Mouse (Mus musculus) left cerebral cortex, adult 18-20 months (tissue): ENCODE results near the gene Reg4. TPM values are rescaled to one million over a fixed set of nuclear protein-coding genes. Genes with fewer than 3 reads are reported as not detected.
A peak's percentile ranks its signal among the peaks of the same experiment; 100 is the strongest.

ENCODE experiments used
- DNase-seq, 2 experiments: peaks; one replicate each; pipeline ENCODE4 v3.0.0; 2021 to 2022; ENCODE audit warnings: low spot score in 2 of 2, mixed read lengths in 1 of 2
- long read RNA-seq, 2 experiments: library from polyadenylated mRNA; stranded (forward); transcript quantifications; one replicate each; pipeline ENCODE4 v2.0.0; 2021
- total RNA-seq, 2 experiments: library from RNA; stranded (reverse); gene quantifications; 2 replicates each; pipeline ENCODE4 v1.2.3; 2021

Gene Reg4
- total RNA-seq: not detected
- long read RNA-seq, experiment 1: 0 reads
- long read RNA-seq, experiment 2: 0 reads

DNA sequence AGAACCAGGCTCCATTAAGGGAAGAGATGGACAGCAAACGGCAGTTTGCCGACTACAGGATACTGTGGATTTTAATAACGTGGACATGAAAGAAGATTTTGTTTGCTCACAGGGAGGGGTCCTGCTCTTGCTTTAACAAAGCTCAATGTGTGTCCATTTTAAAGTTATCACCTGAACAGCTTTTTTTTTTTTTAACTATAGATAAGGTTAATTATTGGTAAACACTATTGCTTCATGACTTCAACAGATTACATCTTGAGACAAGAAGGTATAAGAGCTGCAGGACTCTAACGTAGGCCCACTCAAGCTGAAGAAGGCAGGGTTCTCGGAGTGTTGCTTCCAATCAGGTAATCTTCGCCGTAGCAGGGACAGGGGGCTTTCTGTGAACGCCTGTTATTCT, at the start of gene Reg4:
Reg4 (plus strand) TSS at position 301 of the 400 bp plus-strand sequence.
- no peak for DNase-seq

DNA sequence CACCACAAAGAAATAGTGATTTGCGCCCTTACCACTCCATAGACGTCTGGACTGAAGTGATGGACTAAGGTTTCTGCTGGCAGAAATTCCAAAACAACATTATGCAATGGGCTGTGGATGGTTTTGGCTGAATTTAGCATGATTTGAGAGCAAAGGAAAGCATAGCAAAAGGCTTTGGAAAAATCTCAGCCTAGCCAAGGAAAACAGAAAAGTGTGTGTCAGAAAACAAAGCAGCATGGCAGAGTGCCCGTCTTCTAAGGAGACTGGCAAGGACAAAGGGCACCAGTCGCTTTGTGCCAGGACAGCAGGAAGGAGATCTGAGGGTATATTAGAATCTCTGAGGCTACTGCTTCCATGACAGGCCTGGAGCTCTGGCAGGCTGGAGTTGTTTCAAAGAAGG, 43.6 kb upstream of the Reg4 start:
- DNase-seq: peak; percentile 25 to 33

GRCm38 (mm10) chr3:98180805-98181204, 41.2 kb upstream of the Reg4 start:
- DNase-seq: peak; percentile 41 to 48

GRCm38 (mm10) chr3:98185163-98185714, 36.7 kb upstream of the Reg4 start:
- no peak for DNase-seq

DNA sequence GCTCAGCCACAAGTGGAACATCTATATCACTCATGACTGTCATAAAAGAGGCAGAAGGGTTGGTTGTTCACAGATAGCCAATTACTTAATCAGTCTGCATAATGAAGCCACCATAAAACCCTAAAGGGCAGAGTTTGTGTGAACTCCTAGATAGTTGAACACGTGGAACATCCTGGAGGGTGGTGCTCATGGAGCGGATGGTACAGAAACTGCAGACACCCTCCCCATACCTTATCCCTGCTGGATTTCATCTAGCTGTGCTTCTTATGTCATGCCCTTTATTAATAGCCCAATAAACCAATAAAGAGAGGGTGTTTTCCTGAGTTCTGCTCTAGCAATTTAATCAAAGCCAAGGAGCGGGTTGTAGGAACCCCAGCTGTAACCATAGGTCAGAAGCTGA, 34.2 kb upstream of the Reg4 start:
- DNase-seq: no peak

DNA sequence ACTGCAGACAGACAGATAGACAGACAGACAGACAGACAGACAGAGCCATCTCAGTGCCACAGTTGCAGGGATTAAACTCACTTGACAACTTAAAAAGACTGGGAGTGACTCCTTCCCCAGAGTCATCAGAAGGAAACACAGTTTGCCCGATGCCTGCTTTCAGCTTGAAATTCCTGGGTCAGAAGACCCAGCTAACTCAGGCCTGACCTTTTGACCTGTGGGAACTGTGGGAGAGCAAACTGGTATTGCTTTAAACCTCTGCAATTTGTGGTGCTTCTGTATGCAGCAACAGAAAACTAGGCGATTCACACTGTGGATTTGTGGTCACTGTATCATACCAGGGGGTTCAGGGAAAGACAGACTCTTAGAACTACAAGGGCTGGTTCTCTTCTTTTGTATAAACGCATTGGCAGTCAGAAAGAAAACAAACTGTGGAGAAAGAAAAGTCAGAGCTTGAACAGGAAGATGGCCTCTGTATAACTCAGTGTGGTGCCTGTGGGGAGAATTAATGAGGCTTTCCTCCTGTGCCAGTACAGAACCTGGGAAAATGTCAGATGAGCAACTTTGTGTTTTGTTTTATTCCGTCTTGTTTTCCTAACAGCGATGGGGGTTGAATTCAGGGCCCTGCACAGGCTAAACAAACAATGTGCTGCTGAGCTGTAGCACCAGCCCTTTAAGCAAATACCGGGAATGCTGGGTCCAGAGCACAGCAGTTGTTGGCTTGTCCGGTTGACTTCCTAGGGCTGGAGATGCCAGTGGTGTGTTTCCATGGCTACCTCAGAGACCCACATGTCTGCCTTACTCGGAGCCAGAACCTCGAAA, 24.0 kb upstream of the Reg4 start:
- no peak for DNase-seq

DNA sequence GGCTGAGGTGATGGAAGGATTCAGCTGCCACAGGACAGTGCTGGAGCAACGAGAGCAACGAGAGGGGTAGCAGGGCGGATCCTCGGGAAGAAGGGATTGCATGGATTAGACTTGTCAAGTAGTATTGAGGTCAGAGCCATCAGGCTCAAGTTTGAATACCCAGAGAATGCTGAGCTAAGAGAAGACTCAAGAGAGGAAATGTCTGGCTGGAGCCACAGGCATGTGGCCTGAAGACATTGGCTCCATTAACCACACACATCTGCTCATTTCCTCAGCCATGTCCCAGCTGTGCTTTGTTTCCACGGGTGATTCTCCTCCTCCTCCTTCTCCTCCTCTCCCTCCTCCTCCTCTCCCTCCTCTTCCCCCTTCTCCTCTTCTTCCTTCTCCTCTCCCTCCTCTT, 22.2 kb upstream of the Reg4 start:
- no peak for DNase-seq

- DNase-seq: no peak
Measured at GRCm38 (mm10) chr3:98203282-98203681, 18.7 kb upstream of the Reg4 start.

- no peak for DNase-seq
Measured at GRCm38 (mm10) chr3:98206977-98207376, 15.0 kb upstream of the Reg4 start.

- no peak for DNase-seq
Measured at GRCm38 (mm10) chr3:98209161-98209560, 12.8 kb upstream of the Reg4 start.

GRCm38 (mm10) chr3:98210860-98211259, 11.1 kb upstream of the Reg4 start:
- no peak for DNase-seq

GRCm38 (mm10) chr3:98211301-98212081, 10.5 kb upstream of the Reg4 start:
- DNase-seq: peak; percentile 62 to 71

DNA sequence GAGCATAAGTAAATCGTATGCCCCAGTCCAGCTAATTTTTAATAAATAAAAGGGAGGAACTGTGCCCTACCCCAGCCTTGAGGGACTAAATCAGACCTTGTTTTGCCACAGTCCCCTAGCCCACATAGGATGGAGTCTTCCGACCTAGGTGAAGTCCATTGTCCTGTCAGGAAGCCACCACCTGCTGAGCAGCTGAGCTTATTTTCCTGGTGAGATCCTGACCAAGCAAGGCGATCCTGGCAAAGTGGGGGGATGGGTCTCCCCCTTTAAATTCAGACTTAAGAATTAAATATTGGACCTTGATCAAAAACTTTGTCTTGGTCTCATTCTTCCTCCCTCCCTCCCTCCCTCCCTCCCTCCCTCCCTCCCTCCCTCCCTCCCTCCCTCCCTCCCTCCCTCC, 5.7 kb upstream of the Reg4 start:
- DNase-seq: no peak

- DNase-seq: no peak
Measured at GRCm38 (mm10) chr3:98223263-98223662, 1.3 kb downstream of the Reg4 start.

DNA sequence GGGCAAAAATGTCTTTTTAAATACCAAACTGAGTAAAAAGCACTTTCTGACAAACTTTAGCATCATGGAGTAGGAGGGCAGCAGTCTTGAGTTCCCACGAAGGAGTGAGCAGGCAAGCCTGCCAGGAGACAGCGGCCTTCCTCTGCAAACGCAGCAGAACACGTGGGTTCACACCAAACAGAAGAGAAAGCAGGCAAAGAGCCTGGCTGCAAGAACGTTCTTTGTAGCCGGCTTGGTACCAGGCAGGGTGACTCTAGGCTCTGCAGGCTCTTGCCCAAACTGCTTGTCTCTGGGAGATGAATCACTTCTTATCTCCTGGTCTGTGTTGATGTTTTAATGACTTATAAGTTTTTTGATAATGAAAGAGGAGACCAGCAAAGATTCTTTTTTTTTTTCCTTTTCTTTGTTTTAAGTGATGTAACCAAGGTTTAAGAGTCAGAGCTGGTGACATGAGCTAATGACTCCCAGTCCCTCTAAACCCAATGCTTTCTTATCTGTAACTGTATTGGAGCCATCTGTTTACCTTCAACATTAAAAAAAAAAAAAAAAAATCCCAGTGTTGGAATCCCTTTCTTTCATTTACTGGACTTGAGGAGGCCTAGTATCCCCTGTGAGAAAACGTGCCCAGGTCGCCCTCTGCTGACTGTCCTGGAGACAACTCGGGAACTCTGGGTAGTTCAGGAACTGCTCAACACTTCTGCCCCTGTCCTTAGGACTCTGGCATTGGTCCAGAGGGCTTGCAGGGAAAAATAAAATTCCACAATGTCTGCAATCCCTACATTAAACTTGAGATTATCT, 2.0 kb downstream of the Reg4 start:
- peak; percentile 76 for DNase-seq

DNA sequence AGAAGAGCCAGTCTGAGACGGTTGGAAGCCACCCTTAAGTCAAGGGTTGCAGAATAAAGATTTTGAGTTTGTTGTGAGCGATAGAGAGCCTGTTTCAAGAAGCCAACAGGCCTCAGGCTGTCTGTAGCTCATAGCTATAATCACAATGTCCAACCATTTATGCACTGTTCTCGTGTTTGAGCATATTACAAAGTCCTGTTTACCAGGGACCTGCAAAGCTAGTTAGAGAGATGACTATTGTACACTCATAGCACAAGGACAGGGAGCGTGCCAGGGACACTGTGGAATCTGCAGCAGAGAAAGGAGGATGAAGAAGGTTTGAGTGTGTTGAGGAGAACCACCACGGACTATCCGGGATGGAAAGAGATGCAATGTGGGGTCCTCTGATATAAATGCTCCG, 3.0 kb downstream of the Reg4 start:
- no peak for DNase-seq

GRCm38 (mm10) chr3:98225746-98226145, 3.8 kb downstream of the Reg4 start:
- DNase-seq: no peak

- DNase-seq: peak; percentile 82 to 89
Measured at GRCm38 (mm10) chr3:98226988-98227610, 5.1 kb downstream of the Reg4 start.

- no peak for DNase-seq
Measured at GRCm38 (mm10) chr3:98227763-98228162, 5.8 kb downstream of the Reg4 start.

DNA sequence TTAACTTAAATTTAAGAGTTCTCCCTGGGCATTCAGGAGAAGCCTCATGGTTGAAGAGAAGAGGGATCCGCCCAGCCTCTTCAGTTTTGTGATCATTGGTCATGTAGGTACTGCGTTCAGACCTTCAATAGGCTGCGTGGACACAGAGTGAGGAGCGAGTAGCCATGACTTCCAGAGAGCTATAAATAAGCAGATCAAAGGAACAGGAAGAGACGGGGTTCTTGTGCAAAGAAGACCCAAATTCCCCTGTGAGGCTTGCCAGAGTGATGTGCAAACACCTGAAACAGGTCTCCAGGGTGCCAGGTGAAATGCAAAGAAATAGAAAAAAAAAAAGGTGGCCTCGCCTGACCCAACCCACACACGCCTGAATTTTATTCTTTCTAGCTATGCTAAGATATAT, 8.0 kb downstream of the Reg4 start:
- DNase-seq: no peak

DNA sequence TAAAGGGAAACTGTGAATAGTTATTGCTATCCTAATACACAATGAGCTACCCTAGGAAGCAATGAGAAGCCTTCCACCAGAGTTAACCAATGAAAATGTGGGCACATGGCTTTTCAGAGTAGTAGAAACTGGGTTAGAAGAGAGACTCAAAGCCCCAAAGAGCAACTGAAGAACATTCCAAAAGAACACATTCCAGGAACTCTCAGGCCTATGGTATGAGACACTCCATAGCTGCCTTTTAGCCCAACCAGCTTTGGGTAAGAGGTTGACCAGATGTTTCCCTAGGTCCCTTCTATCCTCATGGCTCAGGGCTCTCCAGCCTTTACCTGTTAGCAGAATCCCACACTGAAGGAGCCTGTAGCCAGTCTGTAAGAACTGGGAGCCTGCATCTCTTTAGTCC, 11.5 kb downstream of the Reg4 start:
- no peak for DNase-seq
